Mouse (Mus musculus): ENCODE measurements around the gene Klb. TPM values are rescaled to one million over a fixed set of nuclear protein-coding genes. Genes with fewer than 3 reads are reported as not detected.

Gene Klb
- polyA plus RNA-seq, 1 experiment, result 1.1 TPM

- DNase-seq, result no peak
- no peak overlapping the region for H3K4me3 ChIP-seq (ENCODE audit: control insufficient read depth, insufficient read depth, low read length)
- H3K27ac ChIP-seq (ENCODE audit: control insufficient read depth, insufficient read depth, low read length), result no peak overlapping the region
- TF ChIP-seq CTCF (IDR thresholded peaks at IDR 0.05; ENCODE audit: borderline replicate concordance, control insufficient read depth, extremely low read depth, insufficient read depth, low read length, poor library complexity) (no peak), POLR2A (IDR thresholded peaks at IDR 0.05; ENCODE audit: control insufficient read depth, extremely low read depth, insufficient read depth, low read length, poor library complexity) (no peak)
- no peaks in the 10 kb centered on the region for H3K27me3 ChIP-seq (ENCODE audit: control insufficient read depth, insufficient read depth, low read length)
- no peaks in the 10 kb centered on the region for H3K36me3 ChIP-seq (ENCODE audit: control insufficient read depth, insufficient read depth, low read length)
- WGBS, result 80% methylated on average over 5 of the region's 5 CpGs
- no peaks in the 10 kb centered on the region for H3K4me1 ChIP-seq (replicated peaks; ENCODE audit: control insufficient read depth, insufficient read depth, low read length)
Observed at GRCm38 (mm10) chr5:65354985-65355384, 6.9 kb downstream of the Klb start.

DNA sequence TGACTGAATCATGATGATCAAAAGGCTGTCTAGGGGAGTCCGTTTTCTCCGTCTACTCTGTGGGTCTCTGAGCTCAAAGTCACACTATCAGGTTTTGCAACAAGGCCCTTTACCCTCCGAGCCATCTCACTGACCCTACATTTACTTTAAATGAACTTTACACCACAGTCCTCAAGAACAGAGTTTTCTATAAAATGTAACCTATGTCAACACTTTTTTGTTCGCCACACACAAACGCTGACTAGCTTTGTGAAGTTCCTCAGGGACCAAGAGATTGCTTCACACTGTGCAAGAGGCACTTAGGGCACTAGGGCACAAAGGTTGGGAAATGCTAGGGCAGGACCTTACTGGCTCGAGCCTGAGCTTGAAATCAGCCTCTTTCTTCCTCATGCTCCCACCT, 8.7 kb downstream of the Klb start:
- H3K36me3 ChIP-seq (ENCODE audit: control insufficient read depth, insufficient read depth, low read length), result no peaks in the 10 kb centered on the region
- no peak for DNase-seq
- TF ChIP-seq POLR2A (IDR thresholded peaks at IDR 0.05; ENCODE audit: control insufficient read depth, extremely low read depth, insufficient read depth, low read length, poor library complexity), result no peak
- TF ChIP-seq CTCF (IDR thresholded peaks at IDR 0.05; ENCODE audit: borderline replicate concordance, control insufficient read depth, extremely low read depth, insufficient read depth, low read length, poor library complexity), result no peak
- WGBS, result 94% methylated on average over 6 of the region's 6 CpGs
- H3K27me3 ChIP-seq (ENCODE audit: control insufficient read depth, insufficient read depth, low read length), result no peaks in the 10 kb centered on the region
- no peaks in the 10 kb centered on the region for H3K4me1 ChIP-seq (replicated peaks; ENCODE audit: control insufficient read depth, insufficient read depth, low read length)
- H3K27ac ChIP-seq (ENCODE audit: control insufficient read depth, insufficient read depth, low read length), result no peak overlapping the region
- no peak overlapping the region for H3K4me3 ChIP-seq (ENCODE audit: control insufficient read depth, insufficient read depth, low read length)

- 65% methylated on average over 3 of the region's 3 CpGs for WGBS
- Histone ChIP-seq H3K27ac (ENCODE audit: control insufficient read depth, insufficient read depth, low read length) (no peak overlapping the region), H3K36me3 (ENCODE audit: control insufficient read depth, insufficient read depth, low read length) (no peaks in the 10 kb centered on the region), H3K4me3 (ENCODE audit: control insufficient read depth, insufficient read depth, low read length) (no peak overlapping the region), H3K27me3 (ENCODE audit: control insufficient read depth, insufficient read depth, low read length) (no peaks in the 10 kb centered on the region), H3K4me1 (replicated peaks; ENCODE audit: control insufficient read depth, insufficient read depth, low read length) (no peaks in the 10 kb centered on the region)
- TF ChIP-seq POLR2A (IDR thresholded peaks at IDR 0.05; ENCODE audit: control insufficient read depth, extremely low read depth, insufficient read depth, low read length, poor library complexity) (no peak), CTCF (IDR thresholded peaks at IDR 0.05; ENCODE audit: borderline replicate concordance, control insufficient read depth, extremely low read depth, insufficient read depth, low read length, poor library complexity) (no peak)
- DNase-seq, result no peak
Observed at GRCm38 (mm10) chr5:65357771-65358170, 9.7 kb downstream of the Klb start.

GRCm38 (mm10) chr5:65367837-65368236, 19.7 kb downstream of the Klb start:
- TF ChIP-seq POLR2A (IDR thresholded peaks at IDR 0.05; ENCODE audit: control insufficient read depth, extremely low read depth, insufficient read depth, low read length, poor library complexity), result no peak
- TF ChIP-seq CTCF (IDR thresholded peaks at IDR 0.05; ENCODE audit: borderline replicate concordance, control insufficient read depth, extremely low read depth, insufficient read depth, low read length, poor library complexity), result no peak
- no peak overlapping the region for H3K27ac ChIP-seq (ENCODE audit: control insufficient read depth, insufficient read depth, low read length)
- no peak for DNase-seq
- WGBS, result 89% methylated on average over 11 of the region's 11 CpGs
- no peaks in the 10 kb centered on the region for H3K27me3 ChIP-seq (ENCODE audit: control insufficient read depth, insufficient read depth, low read length)
- no peaks in the 10 kb centered on the region for H3K4me1 ChIP-seq (replicated peaks; ENCODE audit: control insufficient read depth, insufficient read depth, low read length)
- no peak overlapping the region for H3K4me3 ChIP-seq (ENCODE audit: control insufficient read depth, insufficient read depth, low read length)
- H3K36me3 ChIP-seq (ENCODE audit: control insufficient read depth, insufficient read depth, low read length), result no peaks in the 10 kb centered on the region

DNA sequence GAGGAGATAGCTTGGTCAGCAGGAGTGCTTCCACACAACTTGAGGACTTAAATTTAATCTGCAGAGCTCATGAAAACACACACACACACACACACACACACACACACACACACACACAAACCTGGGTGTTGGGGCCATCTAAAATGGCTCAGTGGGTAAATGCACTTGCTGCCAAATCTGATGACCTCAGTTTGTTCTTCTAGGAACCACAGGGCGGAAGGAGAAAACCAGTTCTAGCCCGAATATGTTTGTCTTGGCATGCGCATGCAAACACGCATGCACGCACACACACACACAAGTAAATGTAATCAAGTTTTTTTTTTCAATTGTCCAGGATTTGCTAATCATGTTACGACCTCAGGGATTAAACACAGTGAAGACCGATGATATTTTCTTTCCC, 23.4 kb downstream of the Klb start:
- no peaks in the 10 kb centered on the region for H3K27me3 ChIP-seq (ENCODE audit: control insufficient read depth, insufficient read depth, low read length)
- 99% methylated on average over 7 of the region's 7 CpGs for WGBS
- TF ChIP-seq CTCF (IDR thresholded peaks at IDR 0.05; ENCODE audit: borderline replicate concordance, control insufficient read depth, extremely low read depth, insufficient read depth, low read length, poor library complexity) (no peak), POLR2A (IDR thresholded peaks at IDR 0.05; ENCODE audit: control insufficient read depth, extremely low read depth, insufficient read depth, low read length, poor library complexity) (no peak)

DNA sequence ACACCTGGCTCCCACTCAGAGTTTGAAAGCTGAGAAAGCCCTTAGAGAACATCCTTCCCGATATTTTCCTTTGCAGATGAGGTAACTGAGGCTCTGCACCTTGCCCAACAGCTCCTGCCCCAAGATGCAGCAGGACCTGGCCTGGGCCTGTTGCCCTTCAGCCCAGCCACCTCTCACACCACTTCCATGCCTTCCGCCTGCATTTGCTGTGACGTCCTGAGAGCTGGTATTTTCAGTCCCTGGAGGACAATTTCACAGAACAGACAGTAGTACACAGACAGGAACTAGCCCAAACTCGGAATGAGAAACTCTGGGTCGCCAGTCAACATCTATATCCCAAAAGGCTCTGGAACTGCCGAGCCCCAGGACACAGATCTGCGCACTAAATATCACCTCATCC, 26.6 kb downstream of the Klb start:
- WGBS, result 90% methylated on average over 7 of the region's 7 CpGs
- Histone ChIP-seq H3K36me3 (ENCODE audit: control insufficient read depth, insufficient read depth, low read length) (no peaks in the 10 kb centered on the region), H3K4me1 (replicated peaks; ENCODE audit: control insufficient read depth, insufficient read depth, low read length) (no peaks in the 10 kb centered on the region), H3K27ac (ENCODE audit: control insufficient read depth, insufficient read depth, low read length) (no peak overlapping the region), H3K27me3 (ENCODE audit: control insufficient read depth, insufficient read depth, low read length) (no peaks in the 10 kb centered on the region), H3K4me3 (ENCODE audit: control insufficient read depth, insufficient read depth, low read length) (no peak overlapping the region)
- no peak for DNase-seq
- TF ChIP-seq CTCF (IDR thresholded peaks at IDR 0.05; ENCODE audit: borderline replicate concordance, control insufficient read depth, extremely low read depth, insufficient read depth, low read length, poor library complexity) (no peak), POLR2A (IDR thresholded peaks at IDR 0.05; ENCODE audit: control insufficient read depth, extremely low read depth, insufficient read depth, low read length, poor library complexity) (no peak)

More for the DNA sequence above, 23.4 kb downstream of the Klb start:
- DNase-seq, result no peak
- Histone ChIP-seq H3K27ac (ENCODE audit: control insufficient read depth, insufficient read depth, low read length) (no peak overlapping the region), H3K4me3 (ENCODE audit: control insufficient read depth, insufficient read depth, low read length) (no peak overlapping the region), H3K36me3 (ENCODE audit: control insufficient read depth, insufficient read depth, low read length) (no peaks in the 10 kb centered on the region), H3K4me1 (replicated peaks; ENCODE audit: control insufficient read depth, insufficient read depth, low read length) (no peaks in the 10 kb centered on the region)

DNA sequence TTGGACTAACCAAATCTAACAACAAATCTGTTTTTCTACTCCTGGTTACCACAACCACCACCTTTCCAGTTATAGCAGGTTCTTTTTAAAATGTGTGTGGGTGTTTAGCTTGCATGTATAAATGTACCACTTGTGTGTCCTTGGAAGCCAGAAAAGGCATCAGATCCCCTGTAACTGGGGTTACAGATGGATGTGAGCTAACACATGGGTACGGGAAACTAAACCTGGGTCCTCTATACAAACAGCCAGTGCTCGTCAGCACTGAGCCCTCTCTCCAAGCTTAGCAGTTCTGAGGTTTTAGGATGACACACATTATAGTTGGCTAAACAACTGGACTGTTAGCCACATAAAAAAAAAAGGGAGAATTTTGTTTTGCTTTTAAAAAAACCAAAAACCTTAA, 37.6 kb downstream of the Klb start:
- no peak for TF ChIP-seq POLR2A (IDR thresholded peaks at IDR 0.05; ENCODE audit: control insufficient read depth, extremely low read depth, insufficient read depth, low read length, poor library complexity)
- no peak for TF ChIP-seq CTCF (IDR thresholded peaks at IDR 0.05; ENCODE audit: borderline replicate concordance, control insufficient read depth, extremely low read depth, insufficient read depth, low read length, poor library complexity)
- Histone ChIP-seq H3K27me3 (ENCODE audit: control insufficient read depth, insufficient read depth, low read length) (no peaks in the 10 kb centered on the region), H3K36me3 (ENCODE audit: control insufficient read depth, insufficient read depth, low read length) (peaks cover 25% of the 10 kb centered on the region), H3K27ac (ENCODE audit: control insufficient read depth, insufficient read depth, low read length) (no peak overlapping the region), H3K4me1 (replicated peaks; ENCODE audit: control insufficient read depth, insufficient read depth, low read length) (peaks cover 4% of the 10 kb centered on the region), H3K4me3 (ENCODE audit: control insufficient read depth, insufficient read depth, low read length) (no peak overlapping the region)
- WGBS, result 89% methylated on average over 2 of the region's 2 CpGs
- no peak for DNase-seq

All from thymus, adult 2 months (tissue).